Mouse (Mus musculus): Measurements from ENCODE around the gene Slc38a6.

Gene Slc38a6

GRCm38 (mm10) chr12:73383861-73384260 is 97.3 kb downstream of the Slc38a6 start:
- no peak for DNase-seq (ENCODE audit: low read depth, low spot score)

DNA sequence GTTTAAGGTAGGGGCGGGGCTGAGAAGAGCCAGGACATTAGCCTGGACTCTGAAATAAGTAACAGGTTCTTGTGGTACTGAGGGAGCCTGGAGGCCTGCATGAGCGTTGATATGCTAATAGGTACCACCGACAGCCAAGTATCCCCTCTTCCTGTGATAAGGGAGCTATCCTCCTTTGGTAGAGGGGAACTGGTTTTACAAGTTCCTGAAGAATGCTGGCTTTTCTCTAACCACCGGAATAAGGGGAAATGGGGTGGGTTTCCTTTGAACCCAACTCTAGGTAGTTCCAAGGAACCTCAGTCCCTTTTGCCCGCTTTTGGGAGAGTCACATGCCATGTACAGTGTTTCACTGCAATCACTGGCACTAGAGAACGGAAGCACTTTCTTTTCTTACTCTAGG is 98.2 kb downstream of the Slc38a6 start:
- DNase-seq (ENCODE audit: low read depth, low spot score): no peak

DNA sequence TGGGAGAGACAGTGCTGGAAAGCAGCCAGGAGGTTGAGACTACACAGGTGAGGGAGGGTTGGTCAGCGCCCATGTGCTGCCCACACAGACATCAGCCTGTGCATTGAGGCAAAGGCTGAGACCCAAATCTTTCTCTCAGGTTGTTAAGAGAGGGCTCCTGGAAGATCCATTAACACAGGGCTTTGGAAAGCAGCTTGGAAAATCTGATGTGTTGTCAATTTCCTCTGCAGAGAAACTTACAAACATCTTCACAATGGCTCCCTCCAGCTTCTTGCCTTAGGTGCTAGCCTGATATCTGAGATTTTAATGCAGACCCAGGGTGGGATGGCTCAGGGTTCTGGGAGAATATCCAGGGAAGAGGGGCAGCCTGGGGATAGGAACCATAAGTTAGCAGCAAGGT is 105.9 kb downstream of the Slc38a6 start:
- no peak for DNase-seq (ENCODE audit: low read depth, low spot score)

DNA sequence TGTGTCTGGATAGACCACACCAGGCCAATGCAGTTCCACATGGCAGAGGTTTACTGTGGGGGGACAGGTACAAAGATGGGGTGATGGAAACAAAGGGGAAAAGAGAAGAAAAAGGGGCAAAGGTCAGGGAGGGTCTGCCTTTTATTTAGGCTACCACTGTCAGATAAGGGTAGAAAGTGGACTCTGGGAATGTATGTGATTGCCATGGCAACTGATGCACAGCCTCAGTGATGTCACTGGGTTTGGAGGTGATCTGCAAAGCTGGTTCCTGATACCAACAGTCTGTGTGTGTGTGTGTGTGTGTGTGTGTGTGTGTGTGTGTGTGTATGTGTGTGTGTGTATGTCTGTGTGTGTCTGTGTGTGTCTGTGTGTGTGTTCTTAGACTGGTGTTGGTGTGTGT is 106.4 kb downstream of the Slc38a6 start:
- DNase-seq (ENCODE audit: low read depth, low spot score): no peak

DNA sequence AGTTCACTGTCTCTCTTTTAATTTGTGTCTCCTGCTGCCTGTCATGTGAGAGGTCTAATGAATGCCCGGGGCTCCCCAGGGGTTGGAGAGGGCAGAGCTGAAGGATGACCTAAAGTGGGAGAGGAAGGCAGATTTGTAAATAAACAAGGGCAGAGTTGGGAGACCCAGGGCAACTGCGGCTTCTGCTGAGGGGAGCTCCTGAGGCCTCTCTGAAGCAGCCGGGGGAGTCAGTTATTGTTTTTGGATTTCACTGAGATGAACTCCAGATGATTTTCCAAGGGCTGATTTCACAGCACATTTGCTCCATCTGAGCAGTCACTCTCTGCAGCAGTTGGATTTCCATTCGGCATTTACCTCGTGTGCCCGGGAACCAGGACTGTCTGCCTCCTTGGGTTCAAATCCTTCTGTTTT is 107.3 kb downstream of the Slc38a6 start:
- no peak for DNase-seq (ENCODE audit: low read depth, low spot score)

DNA sequence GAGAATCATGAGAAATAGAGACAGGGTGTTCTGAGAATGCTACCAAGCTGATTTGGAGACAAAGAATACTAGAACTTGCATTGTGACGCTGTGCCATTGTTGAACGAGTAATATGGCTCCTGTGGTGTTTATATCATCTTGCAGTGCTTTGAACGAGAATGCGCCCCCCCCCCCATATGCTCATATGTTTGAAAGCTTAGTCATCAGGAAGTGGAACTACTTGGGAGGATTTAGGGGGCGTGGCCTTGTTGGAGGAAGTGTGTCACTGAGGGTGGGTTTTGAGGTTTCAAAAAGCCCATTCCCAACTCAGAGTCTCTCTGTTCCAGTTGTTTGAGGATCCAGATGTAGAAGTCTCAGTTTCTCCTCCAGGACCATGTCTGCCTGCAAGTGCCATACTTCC is 108.0 kb downstream of the Slc38a6 start:
- no peak for DNase-seq (ENCODE audit: low read depth, low spot score)

DNA sequence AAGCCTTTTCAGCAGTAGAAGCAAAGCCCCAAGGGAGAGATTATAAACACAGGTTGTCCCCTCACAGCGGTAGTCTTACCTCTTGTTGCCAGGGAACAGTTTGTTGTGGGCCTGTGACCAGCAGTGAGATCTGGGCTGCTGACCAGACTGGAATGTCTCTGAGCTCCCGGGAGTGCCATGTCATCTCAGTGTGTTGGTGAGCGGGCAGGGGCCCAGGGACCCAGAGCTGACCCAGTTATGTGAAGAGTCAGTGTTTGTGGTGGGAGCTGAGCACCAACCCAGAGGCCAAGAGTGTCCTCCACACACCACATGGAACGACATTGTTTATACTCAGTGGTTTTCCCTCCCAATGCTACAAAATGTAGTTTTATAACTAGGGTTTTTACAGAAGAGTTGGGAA is 112.8 kb downstream of the Slc38a6 start:
- DNase-seq (ENCODE audit: low read depth, low spot score): no peak

DNA sequence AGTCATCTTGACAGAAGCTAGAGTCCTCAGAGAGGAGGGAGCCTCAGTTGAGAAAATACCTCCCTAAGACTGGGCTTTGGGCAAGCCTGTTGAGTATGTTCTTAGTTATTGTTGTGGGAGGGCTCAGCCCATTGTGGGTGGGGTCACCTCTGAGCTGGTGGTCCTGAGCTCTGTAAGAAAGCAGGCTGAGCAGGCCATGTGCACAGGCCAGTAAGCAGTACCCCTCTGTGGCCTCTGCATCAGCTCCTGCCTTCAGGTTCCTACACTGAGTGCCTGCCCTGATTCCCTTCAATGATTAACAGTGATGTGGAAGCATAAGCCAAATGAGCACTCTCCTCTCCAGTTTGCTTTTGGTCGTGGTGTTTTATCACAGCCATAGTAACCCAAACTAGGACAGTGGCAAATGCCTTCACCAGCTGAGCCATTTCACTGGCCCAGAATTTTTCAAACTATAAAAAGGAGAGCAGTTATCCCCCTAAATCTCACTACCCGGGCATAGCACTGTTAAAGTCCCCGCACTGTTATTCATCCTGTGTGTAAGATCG is 114.0 kb downstream of the Slc38a6 start:
- no peak for DNase-seq (ENCODE audit: low read depth, low spot score)

DNA sequence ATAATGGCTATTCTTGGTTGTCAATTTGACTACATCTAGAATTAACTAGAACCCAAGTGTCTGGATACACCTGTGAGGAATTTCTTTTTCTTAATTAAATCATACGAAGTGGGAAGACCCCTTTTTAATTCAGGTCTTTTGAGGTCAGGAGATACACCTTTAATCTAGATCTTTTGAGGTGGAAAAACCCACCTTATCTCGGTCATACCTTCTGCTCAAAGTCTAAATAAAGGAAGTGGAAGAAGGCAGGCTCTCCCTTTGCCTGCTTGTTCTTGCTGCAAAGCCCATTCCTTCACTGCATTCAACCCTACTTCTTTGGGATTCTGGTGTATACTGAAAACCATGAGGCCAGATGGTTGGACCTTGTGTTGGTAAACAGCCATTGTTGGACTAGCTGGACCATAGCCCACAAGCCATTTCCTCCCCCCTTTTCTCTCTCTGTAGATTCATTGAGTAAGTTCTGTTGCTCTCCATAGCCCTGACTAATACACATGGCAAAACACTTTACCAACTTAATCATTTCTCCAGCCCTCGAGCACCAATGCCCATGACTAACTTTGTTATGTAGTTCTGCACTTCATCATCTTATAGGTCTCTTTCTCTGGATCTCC is 115.0 kb downstream of the Slc38a6 start:
- DNase-seq (ENCODE audit: low read depth, low spot score): no peak

DNA sequence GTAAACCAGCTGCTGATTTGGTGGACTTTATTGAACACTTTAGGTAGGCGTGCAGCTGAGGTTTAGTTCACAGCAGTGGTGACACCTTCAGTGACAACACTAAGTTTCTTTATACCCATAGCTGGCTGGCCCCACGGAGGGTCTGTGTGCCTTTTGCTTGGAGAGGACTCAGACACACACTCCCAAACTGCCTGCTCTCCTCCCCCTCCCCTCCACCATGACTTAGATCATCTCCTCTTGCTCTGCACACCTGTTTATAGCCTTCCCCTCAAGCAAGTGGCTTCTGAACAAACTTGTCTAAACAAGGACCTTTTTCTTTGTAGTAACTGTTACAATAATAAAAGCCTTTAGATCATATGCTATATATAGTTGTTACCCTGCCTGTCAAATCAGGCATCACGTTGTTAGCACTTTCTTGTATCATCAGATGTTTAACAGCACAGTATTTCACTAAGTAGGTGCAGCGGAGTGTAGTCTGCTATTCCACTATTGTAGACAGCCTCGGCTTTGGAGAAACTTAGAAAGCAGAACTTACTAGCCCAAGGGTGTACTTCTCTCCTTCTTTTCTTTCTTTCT is 115.6 kb downstream of the Slc38a6 start:
- DNase-seq (ENCODE audit: low read depth, low spot score): no peak

DNA sequence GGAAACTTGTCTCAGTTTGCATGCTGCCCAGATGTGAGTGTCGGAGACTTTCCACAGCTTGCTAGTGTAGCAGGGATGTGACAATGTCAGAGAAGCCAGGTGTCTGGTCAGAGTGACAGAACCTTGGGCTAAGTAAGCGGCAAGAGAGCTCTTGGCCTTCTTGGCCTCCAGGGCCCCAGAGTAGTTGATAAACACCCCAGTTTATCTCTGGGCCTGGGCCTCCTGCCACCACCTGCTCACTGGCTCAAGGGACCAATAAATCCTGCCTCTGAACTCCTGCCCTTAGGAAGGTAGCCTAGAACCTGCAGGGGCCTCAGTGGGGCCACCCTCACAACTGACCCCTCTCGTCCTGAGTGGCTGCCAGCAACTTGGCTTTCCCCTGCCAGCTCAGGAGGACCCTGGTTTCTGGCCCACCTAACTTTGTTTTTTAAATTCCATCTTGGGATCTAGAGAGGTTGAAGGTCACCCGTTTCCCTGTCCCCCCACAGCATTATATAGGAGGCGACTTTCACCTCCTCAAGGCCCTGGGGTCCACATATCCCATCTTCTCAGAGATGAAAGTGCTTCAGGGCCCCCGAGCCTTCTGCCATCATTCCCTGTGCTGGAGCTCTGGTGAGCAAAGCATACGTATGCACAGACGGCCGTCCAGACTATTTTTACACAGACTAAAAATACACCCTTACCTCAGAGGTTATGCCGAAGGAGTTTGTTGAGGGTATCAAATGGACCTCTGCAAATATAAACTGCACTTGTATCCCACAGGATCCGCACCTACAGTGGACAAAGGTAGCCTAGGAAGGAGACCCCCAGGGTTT is 116.5 kb downstream of the Slc38a6 start:
- no peak for DNase-seq (ENCODE audit: low read depth, low spot score)
